Mouse (Mus musculus) urinary bladder, adult 2 months (tissue): Measurements from ENCODE around the gene Tspan4. TPM values are rescaled to one million over a fixed set of nuclear protein-coding genes. Genes with fewer than 3 reads are reported as not detected.

Source experiments
- DNase-seq: peaks from one replicate; pipeline ENCODE4 v3.0.0; 2022; ENCODE audit warnings: low spot score
- polyA plus RNA-seq: library from polyadenylated mRNA; depleted of rRNA; stranded (reverse); fragments of >200 nt; gene quantifications from 2 replicates; pipeline ENCODE4 v1.2.3, GENCODE M21; 2012; rRNA removed

The Tspan4 gene
- 161 and 196 TPM in 2 replicates for polyA plus RNA-seq

DNA sequence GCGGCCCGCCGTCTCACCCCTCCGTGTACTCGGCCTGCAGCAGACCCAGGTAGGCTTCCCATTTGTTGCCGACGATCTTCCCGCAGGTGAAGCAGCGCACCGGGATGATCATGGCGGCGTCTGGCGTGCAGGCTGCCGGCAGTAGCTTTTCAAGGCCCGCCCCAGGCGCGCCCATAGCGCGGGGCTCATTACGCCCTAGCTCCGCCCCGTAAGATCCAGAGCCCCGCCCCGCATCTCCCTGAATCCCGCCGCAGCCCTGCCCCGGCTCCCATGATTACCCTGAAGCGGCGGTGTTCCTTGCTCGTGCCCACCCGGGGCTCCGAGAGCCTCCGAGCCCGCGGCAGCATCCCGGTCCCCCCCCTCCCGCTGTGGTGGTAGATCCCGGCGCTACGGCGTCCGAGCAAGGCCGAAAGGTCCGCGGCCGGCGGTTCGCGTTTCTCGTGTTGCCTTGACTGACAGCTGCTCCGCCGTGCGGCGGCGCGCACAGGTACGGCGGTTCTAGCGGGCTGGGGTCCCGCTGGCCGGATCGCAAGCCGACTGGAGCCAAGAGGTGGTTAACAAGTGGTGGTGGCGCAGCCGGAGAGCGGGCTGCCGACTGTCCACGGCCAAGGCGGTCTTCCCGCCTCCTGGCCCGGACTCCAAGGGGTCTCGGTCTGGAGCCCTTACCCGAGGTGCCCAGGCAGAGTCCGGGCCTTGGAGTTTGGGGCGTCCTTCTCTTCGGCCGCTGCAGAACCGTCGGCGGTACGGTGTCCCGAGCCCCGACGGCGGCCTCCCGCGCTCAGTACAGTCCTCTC, at the start of gene Tspan4, which contains the start of gene Polr2l:
Tspan4 (plus strand) TSS at position 230 of the 794 bp plus-strand sequence.
Polr2l (minus strand) TSS at position 122 of the 794 bp plus-strand sequence.
- DNase-seq = peak; percentile 88

DNA sequence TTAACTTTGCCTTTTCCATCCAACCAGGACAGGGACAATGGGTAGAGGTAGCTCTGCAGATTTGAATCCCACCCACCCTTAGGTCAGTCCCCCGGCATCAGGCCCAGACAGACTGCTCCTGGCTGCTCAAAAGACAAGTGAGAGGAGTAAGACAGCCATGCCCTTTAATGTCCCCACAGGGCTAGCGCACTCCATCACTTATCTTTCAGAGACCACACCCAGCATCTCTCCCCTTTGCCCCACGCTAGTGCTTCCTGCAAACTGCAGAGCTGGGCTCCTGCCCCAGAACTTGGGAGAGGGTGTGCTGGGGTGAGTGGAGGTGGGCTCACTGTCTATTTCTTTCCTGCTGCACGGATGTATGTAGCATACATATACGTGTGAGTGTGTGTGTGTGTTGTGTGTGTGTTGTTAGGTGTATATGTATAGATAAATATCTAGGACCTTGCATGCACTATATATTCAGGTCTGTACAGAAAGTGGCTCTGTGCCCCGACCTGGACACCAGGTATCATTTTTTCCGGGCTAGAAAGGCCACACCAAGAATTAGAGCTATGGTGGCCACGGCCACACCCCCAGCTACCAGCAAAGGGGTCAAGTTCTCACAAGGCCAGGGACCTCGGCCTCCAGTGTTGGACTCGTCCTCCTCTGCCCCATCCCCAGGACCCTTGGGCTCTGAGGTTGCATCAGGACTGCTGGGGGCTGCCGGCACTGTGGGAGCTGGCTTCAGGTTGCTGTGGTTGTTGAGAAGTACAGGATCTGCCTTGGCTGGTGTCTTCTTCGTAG, 47.9 kb upstream of the Tspan4 start:
- DNase-seq = no peak

DNA sequence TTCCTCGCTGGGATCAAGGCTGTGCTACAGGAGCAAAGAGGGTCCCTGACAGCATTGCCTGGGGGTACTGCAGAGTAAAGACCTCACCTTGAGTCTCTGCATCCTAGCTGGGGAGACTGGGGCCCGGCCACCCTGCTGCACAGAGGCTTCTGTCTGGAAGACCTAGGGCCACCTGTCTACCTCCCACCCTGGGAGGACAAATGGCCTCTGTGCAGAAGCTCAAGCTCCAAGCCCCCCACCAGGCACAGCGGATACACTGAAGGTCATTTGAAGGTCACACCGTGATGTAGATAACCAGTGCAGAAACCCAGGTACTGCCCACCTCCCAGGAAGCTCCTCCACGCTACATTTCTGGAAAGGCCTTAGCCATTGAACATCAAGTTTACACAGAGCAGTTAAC, 46.3 kb upstream of the Tspan4 start:
- no peak for DNase-seq

DNA sequence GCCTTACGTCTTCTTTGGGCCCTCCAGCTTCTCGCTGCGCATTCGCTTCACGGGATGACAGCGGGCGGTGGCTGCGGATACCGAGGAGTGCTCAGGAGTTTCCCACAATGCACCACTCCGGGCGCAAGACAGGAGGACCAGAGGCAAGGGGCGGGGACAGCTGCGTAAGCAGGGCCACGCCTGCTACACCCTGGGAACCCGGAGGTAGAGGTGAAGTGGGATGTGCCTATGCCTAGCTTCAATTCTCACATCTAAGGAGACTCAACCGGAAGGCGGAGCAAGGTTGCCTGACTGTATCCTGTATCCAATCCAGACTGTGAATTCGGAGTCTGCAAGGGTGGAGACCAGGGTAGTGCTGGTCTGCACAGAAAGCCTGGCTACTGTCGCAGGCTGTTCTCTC, 45.7 kb upstream of the Tspan4 start, which contains the start of gene Cend1:
Cend1 (minus strand) TSS at position 182 of the 400 bp plus-strand sequence.
- DNase-seq = no peak

DNA sequence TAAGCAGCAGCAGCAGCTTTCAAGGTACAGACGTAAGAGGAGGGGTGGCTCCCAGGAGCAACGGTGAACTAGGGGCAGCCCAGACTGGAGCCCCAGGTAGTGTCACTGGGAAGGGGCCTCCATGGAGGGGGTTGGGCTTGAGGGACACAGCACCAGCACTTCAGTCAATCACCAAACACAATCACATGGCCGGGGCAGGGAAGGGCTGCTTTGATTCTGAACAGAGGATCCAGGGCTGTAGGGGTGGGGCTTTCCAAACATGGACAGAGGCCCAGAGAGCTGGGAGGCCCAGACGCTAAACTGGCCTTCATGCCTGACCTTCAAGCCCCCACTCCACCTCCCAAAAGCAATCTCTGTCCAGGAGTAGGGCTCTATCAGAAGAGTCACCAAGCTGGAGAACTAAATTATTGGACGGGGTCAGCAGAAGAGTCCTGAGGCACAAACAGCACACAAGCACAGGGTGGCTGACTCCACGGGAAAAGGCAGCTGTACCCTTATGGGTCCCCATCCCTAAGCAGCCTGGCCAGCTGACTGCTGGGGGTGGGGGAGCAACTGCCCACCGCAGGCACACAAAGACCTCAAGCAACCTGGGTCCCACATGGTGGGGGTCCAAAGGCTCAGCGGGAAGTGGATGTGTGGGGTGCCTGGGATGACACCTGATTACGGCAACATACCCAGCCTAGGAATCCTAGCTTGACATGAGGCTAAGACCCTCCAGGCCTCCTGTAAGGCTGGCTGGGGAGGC, 45.0 kb upstream of the Tspan4 start:
- no peak for DNase-seq

DNA sequence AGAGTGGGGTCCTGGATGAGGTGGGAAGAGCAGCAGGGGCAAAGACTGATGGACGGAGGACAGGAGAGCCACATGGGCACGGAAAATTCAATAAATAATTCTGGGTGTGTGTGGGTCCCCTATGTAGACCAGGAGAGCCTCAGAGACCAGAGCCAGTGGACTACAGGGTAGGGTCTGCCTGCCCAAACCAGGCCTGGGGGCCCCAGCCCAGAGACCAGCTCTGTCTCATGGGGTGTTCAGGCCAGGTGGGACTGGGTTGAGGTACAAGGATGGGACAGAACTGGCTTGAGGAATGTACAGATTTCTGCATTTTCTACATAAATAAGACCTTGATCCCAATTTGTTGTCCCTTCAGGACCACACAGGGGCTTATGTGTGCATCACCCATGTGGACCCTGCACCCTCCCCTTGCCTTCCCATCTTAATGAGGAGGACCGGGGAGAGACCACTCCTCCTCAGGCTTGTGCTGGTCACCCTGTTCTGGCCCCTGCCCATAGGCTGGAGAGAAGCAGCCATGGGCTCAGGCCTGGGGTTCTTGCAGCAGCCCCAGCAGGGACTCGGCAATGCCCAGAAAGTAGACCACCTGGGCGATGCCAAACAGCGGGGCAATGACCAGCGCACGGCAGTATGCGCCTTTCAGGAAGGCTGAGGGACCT, 44.3 kb upstream of the Tspan4 start:
- no peak for DNase-seq

DNA sequence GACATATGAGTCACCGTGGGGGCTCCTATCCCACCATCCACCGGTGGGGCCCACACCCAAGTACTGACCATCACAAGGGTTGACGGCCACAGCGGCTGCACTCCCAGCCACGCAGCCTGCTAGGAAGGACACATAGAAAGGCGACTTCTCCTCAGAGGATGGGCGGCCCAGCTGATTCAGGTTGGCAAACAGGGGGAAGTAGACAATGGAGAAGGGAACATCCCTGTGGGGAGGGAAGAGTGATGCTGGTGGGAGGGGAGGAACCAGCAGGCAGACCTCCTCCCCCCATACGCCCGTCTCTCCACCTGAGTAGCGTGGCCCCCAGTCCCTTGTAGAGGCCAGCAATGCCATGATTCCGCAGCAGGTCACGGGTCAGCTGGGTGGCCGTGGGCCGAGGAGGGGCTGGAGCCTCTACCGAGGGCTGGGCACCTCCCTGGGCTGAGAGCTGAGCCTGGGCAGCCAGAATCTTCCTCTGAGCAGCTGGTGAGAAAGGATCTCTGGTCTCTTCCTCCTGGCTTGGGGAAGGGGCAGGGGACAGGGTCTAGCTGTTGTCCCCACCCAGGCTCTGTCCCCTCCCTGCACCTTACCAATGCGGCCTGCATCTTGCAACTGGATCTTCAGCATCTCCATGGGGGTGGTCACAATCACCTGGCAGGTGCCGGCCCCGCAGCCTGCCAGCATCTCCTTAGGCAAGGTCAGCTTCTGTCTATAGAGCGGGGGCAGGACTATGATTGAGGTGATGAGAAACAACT, 43.4 kb upstream of the Tspan4 start:
- DNase-seq = no peak

DNA sequence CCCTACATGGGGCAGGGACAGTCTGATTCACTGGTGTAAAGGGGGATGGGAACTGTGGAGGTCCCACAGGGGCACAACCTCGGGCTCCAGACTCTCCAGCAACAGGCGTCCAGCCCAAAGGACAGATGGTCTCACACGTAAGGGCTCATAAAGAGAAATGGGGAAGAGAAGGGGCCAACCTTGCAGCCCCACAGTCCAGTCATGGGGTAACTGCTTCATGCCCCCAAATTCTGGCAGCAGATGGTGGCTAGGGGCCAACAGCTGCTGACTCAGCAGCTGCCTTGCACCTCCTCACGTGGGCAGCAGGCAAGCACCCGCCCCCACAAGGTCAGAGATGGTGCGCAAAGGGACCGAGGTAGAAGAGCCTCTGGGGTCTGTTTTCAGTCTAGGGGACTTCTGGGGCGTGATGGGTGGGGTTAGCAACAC, 42.8 kb upstream of the Tspan4 start:
- no peak for DNase-seq

DNA sequence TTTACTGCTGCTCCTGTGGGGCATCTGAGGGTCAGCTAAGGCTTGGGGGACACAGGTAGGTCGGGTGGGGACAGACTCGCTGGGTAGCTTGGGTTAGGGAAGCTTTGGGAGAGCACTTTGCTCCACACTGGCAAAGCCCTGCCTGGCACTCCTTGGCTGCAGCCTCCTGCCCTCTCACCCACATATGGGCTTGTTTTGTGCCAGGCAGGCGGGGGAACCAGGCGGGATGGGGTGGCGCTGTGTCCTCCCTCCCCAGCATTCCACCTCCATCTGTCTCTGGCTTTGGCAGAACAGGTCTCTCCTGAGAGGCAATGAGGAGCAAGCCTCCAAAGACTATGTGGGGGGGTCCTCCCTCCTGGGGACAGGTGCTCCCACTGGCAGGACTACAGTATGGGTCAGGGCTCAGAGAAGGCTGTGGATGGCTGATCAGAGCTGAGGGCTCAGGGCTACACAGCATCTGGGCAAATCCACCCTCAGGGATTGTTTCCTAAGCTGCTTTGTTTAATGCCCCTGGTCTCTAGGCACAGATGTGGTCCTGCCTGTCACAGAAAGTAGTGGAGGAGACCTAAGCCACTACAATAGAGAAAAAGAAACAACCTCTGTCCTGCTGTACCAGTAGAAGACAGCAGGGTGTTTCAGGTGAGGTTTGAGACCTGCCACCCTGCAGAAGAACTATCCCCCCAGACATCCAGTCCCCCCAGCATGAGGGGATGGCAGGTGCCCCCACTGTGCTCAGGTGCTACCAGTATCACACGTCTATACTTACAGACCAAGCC, 42.1 kb upstream of the Tspan4 start:
- DNase-seq = no peak

DNA sequence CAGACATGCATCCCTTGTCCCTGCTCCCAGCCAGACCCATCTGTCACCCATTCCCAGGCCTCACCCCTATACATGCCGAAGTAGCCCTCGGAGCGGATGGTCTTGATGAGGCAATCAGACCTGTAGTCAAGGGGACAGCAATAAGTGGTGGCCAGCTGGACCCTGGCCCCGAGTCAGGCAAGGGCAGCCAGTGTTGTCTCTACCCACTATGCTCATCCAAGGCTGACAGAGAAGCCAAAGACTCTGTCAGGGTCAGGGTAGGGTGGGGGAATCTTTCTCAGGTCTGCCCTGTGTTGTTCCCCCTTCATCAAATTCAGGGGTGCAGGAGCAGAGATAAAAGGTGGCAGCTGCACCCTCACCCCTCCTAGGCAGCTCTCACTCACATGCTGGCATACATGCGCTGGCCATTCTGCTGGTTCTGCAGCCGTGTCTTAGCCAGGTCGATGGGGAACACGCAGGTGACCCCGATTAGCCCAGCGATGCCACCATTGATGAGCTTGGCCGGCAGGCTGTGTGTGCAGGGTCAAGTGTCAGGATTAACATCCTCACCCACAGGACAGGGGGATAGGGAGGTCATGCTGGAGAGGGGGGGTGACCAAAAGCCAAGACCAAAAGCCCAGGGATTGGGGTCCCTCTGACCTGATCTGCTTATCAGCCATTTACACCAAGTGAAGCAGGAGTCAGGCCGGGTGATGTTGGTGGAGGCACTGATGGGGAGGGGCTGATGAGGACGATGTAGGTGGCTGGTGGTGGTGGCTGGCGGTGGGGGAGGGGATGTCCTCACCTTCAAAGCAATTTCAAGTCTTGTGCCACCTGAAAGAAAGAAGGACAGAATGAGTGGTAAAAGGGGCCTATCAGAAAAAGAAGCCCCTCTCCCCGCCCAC, 41.3 kb upstream of the Tspan4 start:
- no peak for DNase-seq

DNA sequence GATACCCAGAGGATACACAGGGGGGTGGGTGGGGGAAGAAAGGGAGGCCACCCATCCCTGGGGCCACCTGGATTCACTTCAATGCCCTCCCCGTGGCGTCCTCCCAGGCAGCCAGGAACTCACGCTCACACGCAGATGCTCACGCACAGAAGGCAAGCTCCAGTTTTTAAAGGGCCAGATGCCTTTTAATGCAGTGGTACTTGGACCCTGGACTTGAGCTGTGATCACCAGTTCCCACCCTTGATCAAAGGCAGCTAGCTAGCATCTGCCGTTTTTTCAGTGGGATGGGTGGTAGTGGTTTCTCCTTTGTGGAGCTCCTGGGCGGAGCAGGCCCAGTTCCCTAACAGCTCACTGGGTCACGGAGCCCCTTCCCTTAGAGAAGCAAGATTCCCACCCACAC, 40.6 kb upstream of the Tspan4 start:
- no peak for DNase-seq

DNA sequence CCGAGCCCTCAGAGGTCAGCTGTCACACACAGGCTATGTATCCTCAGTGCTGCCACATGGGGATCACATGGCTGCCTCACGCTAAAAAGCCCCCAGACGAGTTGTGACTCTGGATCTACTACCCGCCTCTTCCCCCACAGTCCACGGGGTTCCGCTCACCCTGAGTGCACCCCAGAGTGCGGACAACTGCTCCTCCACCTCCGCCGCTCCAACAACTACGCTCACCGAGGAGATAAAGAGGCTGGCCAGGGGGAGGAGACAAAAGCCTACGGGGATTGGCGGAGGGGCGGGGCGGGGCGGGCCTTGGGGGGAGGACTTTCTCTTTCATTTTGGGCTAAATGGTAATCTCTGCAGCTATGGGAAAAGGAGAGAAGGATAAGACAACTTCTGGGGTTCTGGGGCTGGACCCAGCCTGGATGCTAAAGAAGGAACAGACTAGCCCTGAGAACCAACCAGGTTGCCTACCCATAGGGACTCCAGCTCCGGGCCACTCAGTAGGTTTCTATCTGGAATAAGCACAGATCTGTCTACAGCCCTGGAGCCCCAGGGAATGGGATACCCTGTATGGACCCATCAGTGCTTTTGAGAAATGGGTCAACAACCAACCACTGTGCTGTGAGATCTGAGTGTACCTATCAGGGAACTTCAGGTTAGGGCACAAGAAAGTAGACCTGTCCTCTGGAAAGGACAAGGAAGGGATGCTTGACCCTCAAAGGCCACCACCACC, 39.7 kb upstream of the Tspan4 start:
- no peak for DNase-seq

DNA sequence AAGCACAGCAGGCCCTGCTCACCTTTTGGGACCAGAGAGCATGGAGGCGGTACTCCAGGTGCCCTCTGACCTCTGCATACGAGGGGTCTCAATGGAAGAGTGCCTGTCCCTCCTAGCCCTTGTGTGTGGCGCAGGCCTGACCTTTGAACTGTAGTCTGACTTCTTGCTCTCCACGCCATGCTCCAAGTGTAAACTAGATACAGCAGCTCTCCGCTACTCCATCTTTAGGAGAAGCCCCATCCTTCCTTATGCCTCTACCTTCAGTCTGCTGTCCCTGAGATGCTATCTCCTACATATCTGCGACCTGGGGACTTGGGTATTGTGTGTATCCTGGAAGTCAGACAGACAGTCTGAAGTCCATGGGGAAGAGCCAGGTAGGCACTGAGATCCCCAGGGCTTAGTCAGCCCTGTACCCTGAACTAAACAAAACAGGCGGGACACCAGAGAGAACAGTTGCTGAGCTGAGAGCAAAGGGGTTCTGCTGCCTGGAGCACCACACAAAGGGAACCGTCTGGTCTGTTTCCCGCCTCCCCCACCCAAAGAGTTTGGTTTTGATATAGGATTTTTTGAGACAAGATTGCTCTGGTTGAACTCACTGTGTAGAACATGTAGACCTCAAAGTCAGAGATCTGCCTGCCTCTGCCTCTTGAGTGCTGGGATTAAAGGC, 39.1 kb upstream of the Tspan4 start:
- no peak for DNase-seq

DNA sequence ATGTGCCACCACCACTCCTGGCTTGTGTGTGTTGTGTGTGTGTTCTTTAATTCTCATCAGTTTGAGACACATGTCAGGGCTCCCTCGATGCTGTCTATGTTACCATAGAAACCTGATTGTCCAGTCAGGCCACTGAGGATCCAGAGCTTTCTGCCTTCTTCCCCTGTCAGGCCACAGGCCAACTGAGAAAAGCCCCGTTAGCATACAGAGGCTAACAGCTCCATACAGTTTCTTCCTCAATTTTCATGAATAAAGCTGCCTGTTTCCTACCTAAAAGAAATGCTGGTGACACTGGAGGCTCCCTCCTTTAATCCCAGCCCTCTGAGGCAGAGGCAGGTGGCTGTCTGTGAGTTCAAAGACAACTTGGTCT, 38.5 kb upstream of the Tspan4 start:
- DNase-seq = no peak

DNA sequence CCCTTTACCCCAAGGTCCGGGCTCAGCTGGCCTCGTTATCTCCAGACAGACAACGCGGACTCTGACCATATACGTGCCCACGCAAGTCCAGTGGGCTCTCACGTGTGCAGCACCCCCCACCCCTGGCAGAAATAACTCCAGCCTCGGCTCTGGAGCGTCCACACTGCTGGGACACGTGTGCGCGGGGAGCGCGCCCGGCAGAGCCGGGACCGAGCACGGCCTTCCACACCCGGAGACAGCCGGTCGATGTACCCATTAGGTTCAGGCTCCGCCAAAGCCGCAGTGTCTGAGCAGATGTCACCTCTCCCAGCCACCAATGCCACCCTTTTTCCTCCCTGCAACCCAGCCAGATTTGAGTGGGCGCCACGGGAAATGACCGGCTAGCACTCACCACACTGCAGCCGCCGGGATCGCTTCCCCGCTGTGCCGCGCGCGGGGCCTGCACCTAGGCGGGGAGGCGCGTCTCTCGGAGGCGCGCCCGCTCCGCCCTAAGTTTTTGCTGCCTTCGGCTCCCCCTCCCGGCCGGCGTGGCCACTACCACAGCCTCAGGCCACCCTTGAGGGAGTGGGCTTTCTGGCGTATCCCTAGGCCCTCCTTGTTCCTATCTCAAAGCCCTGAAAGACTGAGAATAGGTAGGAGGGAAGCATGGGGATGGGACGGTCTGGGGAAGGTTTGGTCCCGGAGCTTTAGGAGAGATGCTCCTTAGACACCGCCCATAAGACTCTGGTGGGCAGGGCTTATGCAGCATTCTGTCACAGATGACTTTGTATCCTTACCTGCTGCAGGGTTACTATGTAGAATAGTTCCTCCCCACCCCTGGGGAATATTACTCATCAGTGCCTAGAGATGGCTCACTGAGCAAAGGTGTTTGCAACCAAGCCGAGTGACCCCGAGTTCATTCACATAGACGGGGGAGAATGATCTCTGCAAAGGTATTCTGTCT, 37.6 kb upstream of the Tspan4 start, which contains the start of gene Slc25a22:
Slc25a22 (minus strand) TSS at position 715 of the 943 bp plus-strand sequence.
- no peak for DNase-seq

DNA sequence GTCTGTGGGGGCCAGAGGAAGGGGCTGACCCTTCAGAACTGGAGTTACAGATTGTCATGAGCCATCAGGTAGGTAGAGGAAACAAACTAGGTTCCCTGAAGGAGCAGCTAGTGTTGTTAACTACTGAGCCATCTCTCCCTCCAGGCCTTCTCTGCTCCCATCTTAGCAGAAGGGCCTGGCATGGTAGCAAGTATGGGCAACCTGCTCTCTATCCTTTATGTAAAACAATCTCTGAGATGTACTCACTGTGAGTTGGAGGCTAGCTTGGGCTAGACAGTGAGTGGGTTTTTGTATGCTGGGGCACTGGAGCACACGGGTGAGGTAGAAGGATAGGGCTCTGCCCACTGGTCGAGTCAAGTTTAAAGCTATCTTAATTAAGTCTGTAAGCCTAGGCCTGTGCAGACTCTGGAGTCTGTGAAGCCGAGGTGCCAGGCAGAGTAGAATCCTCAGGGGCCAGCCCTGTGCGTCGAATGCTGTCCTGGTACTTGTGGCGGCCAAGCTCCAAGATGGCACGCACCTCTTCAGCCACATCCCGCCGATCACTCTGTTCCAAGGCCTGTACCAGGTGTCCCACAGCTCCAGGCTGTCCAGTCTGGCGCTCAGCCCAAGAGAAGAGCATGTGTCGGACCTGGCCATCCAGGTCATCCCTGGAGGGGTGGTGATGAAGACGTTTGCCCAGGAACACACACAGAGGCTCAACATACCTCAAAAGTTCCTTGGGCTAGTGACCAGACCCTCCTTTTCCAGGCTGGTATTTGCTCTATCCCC, 36.7 kb upstream of the Tspan4 start:
- no peak for DNase-seq
